Mouse (Mus musculus) spleen, postnatal 4 days (tissue): ENCODE measurements at regions not wholly inside any gene's neighbourhood (a gene's known extent, or its start where the extent isn't known, plus 50 kb on each side); places are given as distances from the start of the nearest gene placed in this dataset.

ENCODE experiments used
- DNase-seq, 2 experiments: peaks; one replicate each; pipeline ENCODE4 v3.0.0; 2022; ENCODE audit warnings: low spot score in 2 of 2

GRCm38 (mm10) chr11:111828455-111828854 is 762.5 kb downstream of the Kcnj2 start:
- DNase-seq: no peak

GRCm38 (mm10) chr11:111838996-111839395 is 773.0 kb downstream of the Kcnj2 start:
- no peak for DNase-seq

GRCm38 (mm10) chr11:111843728-111844258 is 777.8 kb downstream of the Kcnj2 start:
- no peak for DNase-seq

GRCm38 (mm10) chr11:111844382-111845027 is 778.5 kb downstream of the Kcnj2 start:
- DNase-seq: no peak

- no peak for DNase-seq
Measured at GRCm38 (mm10) chr11:111857288-111857687, 791.3 kb downstream of the Kcnj2 start.

- DNase-seq: no peak
Measured at GRCm38 (mm10) chr11:111858111-111858510, 792.1 kb downstream of the Kcnj2 start.

- DNase-seq: no peak
Measured at GRCm38 (mm10) chr11:111865143-111865542, 799.2 kb downstream of the Kcnj2 start.

- no peak for DNase-seq
Measured at GRCm38 (mm10) chr11:111875406-111875805, 809.4 kb downstream of the Kcnj2 start.

GRCm38 (mm10) chr11:111880146-111880545 is 814.2 kb downstream of the Kcnj2 start:
- DNase-seq: no peak

GRCm38 (mm10) chr11:111890026-111890425 is 824.1 kb downstream of the Kcnj2 start:
- no peak for DNase-seq

- DNase-seq: no peak
Measured at GRCm38 (mm10) chr11:111893861-111894260, 827.9 kb downstream of the Kcnj2 start.

GRCm38 (mm10) chr11:111895221-111896200 is 829.5 kb downstream of the Kcnj2 start:
- no peak for DNase-seq

GRCm38 (mm10) chr11:111897001-111897400 is 831.0 kb downstream of the Kcnj2 start:
- DNase-seq: no peak

GRCm38 (mm10) chr11:111904086-111904485 is 838.1 kb downstream of the Kcnj2 start:
- DNase-seq: no peak

- no peak for DNase-seq
Measured at GRCm38 (mm10) chr11:111913891-111914290, 847.9 kb downstream of the Kcnj2 start.

GRCm38 (mm10) chr11:111926336-111926735 is 855.7 kb upstream of the Sox9 start:
- no peak for DNase-seq

- no peak for DNase-seq
Measured at GRCm38 (mm10) chr11:111929366-111929765, 852.7 kb upstream of the Sox9 start.

GRCm38 (mm10) chr11:111932052-111932451 is 850.0 kb upstream of the Sox9 start:
- no peak for DNase-seq

- no peak for DNase-seq
Measured at GRCm38 (mm10) chr11:111944282-111944681, 837.7 kb upstream of the Sox9 start.

GRCm38 (mm10) chr11:111945806-111946205 is 836.2 kb upstream of the Sox9 start:
- DNase-seq: no peak

- DNase-seq: no peak
Measured at GRCm38 (mm10) chr11:111947671-111948070, 834.4 kb upstream of the Sox9 start.

GRCm38 (mm10) chr11:111953421-111953820 is 828.6 kb upstream of the Sox9 start:
- DNase-seq: no peak
